Mouse (Mus musculus): Measurements from ENCODE around the gene Ppp1r12c. TPM values are rescaled to one million over a fixed set of nuclear protein-coding genes. Genes with fewer than 3 reads are reported as not detected.

The Ppp1r12c gene
- polyA plus RNA-seq, 1 experiment from 2014 or later = 33.6 TPM

DNA sequence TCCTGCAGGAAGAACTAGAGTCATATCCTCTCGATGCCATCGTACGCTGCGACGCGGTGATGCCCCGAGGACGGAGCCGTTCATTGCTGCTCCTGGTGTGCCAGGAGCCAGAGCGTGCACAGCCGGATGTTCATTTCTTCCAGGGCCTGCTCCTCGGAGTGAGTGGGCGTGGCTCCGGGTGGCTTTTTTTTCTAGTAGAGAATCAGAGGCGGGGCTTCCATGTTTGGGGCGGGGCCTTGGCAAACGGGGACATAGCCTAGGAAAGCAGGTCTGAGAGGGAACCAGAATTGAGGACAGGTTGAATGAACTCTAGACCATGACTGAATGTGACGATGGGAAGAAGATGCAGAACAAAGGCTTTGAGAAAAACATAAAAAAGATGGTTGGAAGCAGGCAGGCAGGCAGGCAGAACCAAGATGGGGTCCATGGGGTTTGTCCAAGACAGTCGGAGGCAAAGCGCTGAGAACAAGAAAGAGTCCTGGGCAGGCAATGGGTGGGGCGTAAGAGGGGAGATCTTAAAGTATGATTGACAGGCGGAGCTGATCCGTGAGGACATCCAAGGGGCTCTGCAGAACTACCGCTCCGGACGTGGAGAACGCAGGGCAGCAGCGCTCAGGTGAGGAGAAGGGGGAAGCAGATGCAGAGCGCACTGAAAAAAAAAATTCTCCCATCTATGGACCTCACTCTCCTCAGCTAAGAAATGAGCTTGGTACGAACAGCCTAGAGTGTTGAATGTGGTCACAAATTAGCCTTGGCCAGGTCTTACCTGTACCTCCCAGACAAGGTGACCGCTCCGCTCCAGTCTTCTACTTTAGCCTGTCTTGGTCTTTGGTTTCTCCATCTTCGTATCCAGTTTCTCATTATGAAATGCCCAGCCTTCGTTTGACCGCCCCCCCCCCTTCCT lies 31.0 kb downstream of the Ppp1r12c start:
- Histone ChIP-seq H3K36me3 (ENCODE audit: control insufficient read depth, insufficient read depth) (no peaks in the 10 kb centered on the region), H3K9ac (ENCODE audit: low read depth, low read length) (peak overlapping the region; percentile 18; the same call in 1 of the 2 replicates), H3K4me3 (ENCODE audit: low read depth, low read length) (peak overlapping the region; percentile 46), H3K27me3 (replicated peaks; ENCODE audit: control insufficient read depth, insufficient read depth, low read length) (0 out of 2 replicates have a peak, but pooled peaks cover 7% of the 10 kb centered on the region), H3K4me2 (replicated peaks; ENCODE audit: low read depth) (peak overlapping the region; percentile 77), H3K4me1 (replicated peaks; ENCODE audit: control insufficient read depth, insufficient read depth, low read length) (no peaks in the 10 kb centered on the region), H3K9me3 (ENCODE audit: control insufficient read depth) (no peaks in the 10 kb centered on the region), H3K27ac (ENCODE audit: low read depth, low read length) (no peak overlapping the region)
- 3% methylated on average over 35 of the region's 35 CpGs for WGBS
- no peak for TF ChIP-seq CTCF (IDR thresholded peaks at IDR 0.05; ENCODE audit: low read depth)
- ATAC-seq = peak; percentile 60

DNA sequence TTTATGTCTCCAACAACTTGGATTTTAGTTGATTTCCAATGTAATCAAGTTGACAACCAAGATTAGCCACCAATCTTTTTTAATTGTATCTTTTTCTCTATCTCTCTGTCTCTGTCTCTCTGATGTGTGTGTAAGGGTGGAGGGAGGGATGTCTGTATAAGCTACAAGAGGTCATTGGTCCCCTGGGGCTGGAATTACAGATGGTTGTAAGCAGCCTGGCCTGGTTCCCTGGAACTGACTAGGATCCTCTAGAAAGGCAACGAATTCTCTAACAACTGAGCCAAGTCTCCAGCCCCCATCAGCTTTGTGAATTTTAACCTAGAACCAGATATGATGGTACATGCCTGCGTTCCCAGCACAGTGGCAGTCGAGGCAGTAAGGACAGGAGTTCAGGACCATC lies 33.7 kb downstream of the Ppp1r12c start:
- no peak for ATAC-seq
- no peak for TF ChIP-seq CTCF (IDR thresholded peaks at IDR 0.05; ENCODE audit: low read depth)

DNA sequence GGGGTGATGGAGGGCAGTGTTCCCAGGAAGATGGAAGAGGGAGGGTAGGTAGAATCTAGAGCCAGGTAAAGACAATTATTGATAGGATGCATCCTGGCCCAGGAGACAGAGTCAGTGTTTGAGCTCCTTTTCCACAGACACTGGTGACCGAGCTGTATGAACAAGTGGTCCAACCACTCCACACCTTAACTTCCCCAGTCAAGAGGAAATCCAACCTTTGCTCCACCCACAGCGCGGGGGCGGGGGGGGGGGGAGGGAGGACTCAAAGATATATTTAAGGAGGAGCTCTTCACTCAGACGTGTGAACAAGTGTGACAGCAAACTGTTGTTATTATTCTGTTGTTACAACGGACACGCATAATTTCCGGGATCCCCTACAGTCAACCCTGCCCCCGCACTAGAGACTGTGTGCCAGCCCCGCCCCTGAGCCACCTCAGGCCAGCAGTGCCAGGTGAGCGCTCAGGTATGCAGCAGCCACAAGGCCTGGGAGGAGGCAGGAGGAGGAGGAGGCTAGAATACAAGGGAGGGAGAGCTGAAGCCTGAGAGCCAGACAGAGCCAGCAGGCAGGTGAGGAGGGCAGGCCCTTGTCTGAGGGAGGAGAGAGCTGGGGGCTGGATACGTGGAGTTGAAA lies 37.2 kb downstream of the Ppp1r12c start:
- Histone ChIP-seq H3K36me3 (ENCODE audit: control insufficient read depth, insufficient read depth) (no peaks in the 10 kb centered on the region), H3K27me3 (replicated peaks; ENCODE audit: control insufficient read depth, insufficient read depth, low read length) (no peaks in the 10 kb centered on the region), H3K9me3 (ENCODE audit: control insufficient read depth) (no peaks in the 10 kb centered on the region), H3K4me1 (replicated peaks; ENCODE audit: control insufficient read depth, insufficient read depth, low read length) (no peaks in the 10 kb centered on the region), H3K4me3 (ENCODE audit: low read depth, low read length) (0 out of 2 replicates have a peak overlapping the region, but pooled peaks have one; percentile 12), H3K4me2 (replicated peaks; ENCODE audit: low read depth) (peak overlapping the region; percentile 42), H3K9ac (ENCODE audit: low read depth, low read length) (no peak overlapping the region), H3K27ac (ENCODE audit: low read depth, low read length) (no peak overlapping the region)
- peak; percentile 85 for ATAC-seq
- 2% methylated on average over 11 of the region's 12 CpGs for WGBS
- no peak for TF ChIP-seq CTCF (IDR thresholded peaks at IDR 0.05; ENCODE audit: low read depth)

More for the DNA sequence above, 33.7 kb downstream of the Ppp1r12c start:
- Histone ChIP-seq H3K9ac (ENCODE audit: low read depth, low read length) (no peak overlapping the region), H3K36me3 (ENCODE audit: control insufficient read depth, insufficient read depth) (no peaks in the 10 kb centered on the region), H3K4me1 (replicated peaks; ENCODE audit: control insufficient read depth, insufficient read depth, low read length) (no peaks in the 10 kb centered on the region), H3K4me3 (ENCODE audit: low read depth, low read length) (no peak overlapping the region), H3K4me2 (replicated peaks; ENCODE audit: low read depth) (no peak overlapping the region), H3K27ac (ENCODE audit: low read depth, low read length) (no peak overlapping the region), H3K9me3 (ENCODE audit: control insufficient read depth) (no peaks in the 10 kb centered on the region), H3K27me3 (replicated peaks; ENCODE audit: control insufficient read depth, insufficient read depth, low read length) (0 out of 2 replicates have a peak, but pooled peaks cover 7% of the 10 kb centered on the region)
- WGBS = 66% methylated on average over 3 of the region's 3 CpGs

DNA sequence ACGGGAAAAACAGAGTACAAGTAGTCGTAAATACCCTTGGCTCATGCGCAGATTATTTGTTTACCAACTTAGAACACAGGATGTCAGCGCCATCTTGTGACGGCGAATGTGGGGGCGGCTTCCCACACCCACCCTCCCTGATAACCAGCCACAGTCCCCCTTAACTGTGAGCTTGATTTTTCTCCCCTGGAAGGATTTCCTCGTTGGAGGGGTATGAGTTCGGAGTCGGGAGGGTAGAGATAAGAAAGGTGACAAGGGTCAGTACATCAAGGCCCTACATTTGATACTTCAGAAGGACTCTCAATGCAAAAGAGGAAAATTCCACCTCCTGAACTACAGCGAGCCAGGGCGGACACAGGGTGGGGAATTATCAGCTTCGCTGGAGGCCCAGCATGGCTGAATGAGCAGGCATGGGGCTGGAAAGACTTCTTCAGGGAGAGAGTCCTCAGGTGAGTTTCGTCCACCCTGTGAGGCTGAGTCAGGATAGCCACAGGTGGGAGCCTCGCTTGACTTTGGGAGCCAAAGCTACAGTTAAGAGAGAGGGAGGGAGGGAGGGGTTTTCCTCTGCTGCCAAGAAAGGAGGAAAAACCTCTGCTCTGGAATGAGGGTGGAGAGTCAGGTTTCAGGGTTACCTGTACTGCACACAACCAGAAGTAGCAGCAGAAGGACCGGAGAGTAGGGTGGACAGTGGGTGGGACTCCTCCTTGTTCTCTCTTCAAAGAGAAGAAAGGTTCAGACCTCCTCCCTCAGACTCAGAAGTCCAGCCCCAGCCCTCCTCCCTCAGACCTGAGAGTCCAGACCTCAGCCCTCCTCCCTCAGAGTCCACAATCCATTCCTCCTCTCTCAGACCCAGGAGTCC lies 40.7 kb downstream of the Ppp1r12c start, which contains the start of gene Eps8l1:
Gene Eps8l1, plus strand, starts transcription at position 99 of the 859 bp plus-strand sequence.
- peak within 1 kb of the TSS; percentile 32 for H3K4me3 ChIP-seq (ENCODE audit: low read depth, low read length)
- H3K27me3 ChIP-seq (replicated peaks; ENCODE audit: control insufficient read depth, insufficient read depth, low read length) = no peaks in the 10 kb centered on the region
- TF ChIP-seq CTCF (IDR thresholded peaks at IDR 0.05; ENCODE audit: low read depth) = no peak
- no peaks in the 10 kb centered on the region for H3K9me3 ChIP-seq (ENCODE audit: control insufficient read depth)
- peak; percentile 50 for ATAC-seq
- no peaks in the 10 kb centered on the region for H3K4me1 ChIP-seq (replicated peaks; ENCODE audit: control insufficient read depth, insufficient read depth, low read length)
- peak within 1 kb of the TSS; percentile 55 for H3K4me2 ChIP-seq (replicated peaks; ENCODE audit: low read depth)
- WGBS = 38% methylated on average over 13 of the region's 16 CpGs
- peak within 1 kb of the TSS; percentile 74 for H3K27ac ChIP-seq (ENCODE audit: low read depth, low read length)
- H3K9ac ChIP-seq (ENCODE audit: low read depth, low read length) = peak within 1 kb of the TSS; percentile 45; the same call in 1 of the 2 replicates
- H3K36me3 ChIP-seq (ENCODE audit: control insufficient read depth, insufficient read depth) = no peaks in the 10 kb centered on the region

DNA sequence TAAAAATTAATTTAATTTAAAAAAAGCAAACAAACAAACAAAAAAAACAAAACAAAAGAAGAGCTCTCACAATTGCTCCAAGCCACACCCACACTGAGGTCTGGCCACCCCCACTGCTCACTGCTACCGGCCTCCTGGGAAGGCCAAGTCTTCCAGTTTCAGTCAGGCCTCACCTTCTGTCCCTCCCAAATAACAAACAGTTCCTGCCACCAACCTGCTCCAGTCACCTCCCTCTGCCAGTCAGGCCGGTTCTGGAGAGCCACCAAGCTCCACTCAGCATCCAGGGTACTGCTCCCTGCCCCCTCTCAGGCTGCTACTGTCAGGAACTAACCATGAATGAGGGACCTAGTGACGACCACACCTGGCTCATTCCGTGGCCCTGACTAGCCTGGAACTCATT lies 48.8 kb downstream of the Ppp1r12c start:
- H3K4me2 ChIP-seq (replicated peaks; ENCODE audit: low read depth) = no peak overlapping the region

More for the DNA sequence above, 48.8 kb downstream of the Ppp1r12c start:
- H3K27ac ChIP-seq (ENCODE audit: low read depth, low read length) = no peak overlapping the region
- ATAC-seq = peak; percentile 69; the same call in 1 of the 2 replicates
- no peak for TF ChIP-seq CTCF (IDR thresholded peaks at IDR 0.05; ENCODE audit: low read depth)
- 12% methylated on average over 4 of the region's 4 CpGs for WGBS
- H3K9me3 ChIP-seq (ENCODE audit: control insufficient read depth) = no peaks in the 10 kb centered on the region
- H3K9ac ChIP-seq (ENCODE audit: low read depth, low read length) = no peak overlapping the region
- no peaks in the 10 kb centered on the region for H3K4me1 ChIP-seq (replicated peaks; ENCODE audit: control insufficient read depth, insufficient read depth, low read length)
- H3K27me3 ChIP-seq (replicated peaks; ENCODE audit: control insufficient read depth, insufficient read depth, low read length) = no peaks in the 10 kb centered on the region
- H3K4me3 ChIP-seq (ENCODE audit: low read depth, low read length) = no peak overlapping the region
- H3K36me3 ChIP-seq (ENCODE audit: control insufficient read depth, insufficient read depth) = no peaks in the 10 kb centered on the region
